Mouse (Mus musculus) effector memory CD4-positive, alpha-beta T cell, adult 7 months (primary cell): ENCODE measurements around the gene Zbed3. TPM values are rescaled to one million over a fixed set of nuclear protein-coding genes. Genes with fewer than 3 reads are reported as not detected.

Experiments used
- polyA plus RNA-seq: library from polyadenylated mRNA; unstranded; fragments of 100-300 nt; shearing (Covaris generic); gene quantifications from one replicate; pipeline ENCODE4 v1.2.1, GENCODE M21; 2017

Gene Zbed3
- polyA plus RNA-seq, result 2.4 TPM

GRCm38 (mm10) chr13:95323400-95323799 lies at the start of gene Zbed3:
Gene Zbed3, plus strand, starts transcription at chr13:95323612.

DNA sequence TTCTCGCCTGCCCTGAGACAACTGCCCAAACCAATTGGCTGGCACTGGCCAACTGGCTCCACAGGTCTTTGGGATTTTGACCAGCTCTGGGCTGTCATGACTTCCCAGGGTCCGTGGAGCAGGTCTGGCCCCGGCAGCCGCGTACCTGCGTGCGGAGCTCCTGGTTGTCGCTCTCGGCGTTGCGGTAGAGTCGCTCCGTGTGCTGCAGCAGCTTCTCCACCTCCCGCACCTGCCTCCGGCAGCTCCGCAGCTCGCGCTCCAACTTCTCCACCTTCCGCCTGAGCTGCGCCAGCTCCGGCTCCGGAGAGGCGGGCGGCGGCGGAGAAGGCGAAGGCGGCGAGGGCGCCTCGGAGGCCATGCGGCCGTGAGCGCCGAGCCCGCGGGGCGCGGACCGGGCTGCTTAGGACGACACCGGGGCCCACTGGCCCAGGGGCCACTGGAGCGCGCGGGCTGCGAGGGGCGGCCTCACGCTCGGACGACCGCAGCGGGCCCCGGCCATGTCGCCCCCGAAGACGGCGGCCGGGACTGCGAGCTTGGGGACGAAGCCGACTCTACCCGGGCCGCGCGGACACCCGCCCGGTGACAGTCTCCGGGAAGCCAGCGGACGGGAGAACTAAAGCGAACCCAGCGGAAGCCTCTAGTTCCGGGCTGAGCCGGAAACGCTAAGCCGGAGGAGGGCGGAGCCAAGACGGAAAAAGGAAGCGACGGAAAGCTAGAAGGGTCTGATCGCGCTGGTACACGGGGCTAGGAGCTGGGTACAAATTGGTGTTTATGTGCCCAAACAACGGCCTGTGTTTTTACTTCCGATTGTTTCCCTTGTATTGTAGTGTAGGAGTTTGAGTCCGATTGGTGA lies 51.5 kb downstream of the Zbed3 start, which contains the start of gene Aggf1:
Gene Aggf1, minus strand, starts transcription at position 652 of the 853 bp plus-strand sequence.

Other genes starting within 250 kb of the Zbed3 start
- gene Pde8b, start 73.3 kb upstream of the Zbed3 start, polyA plus RNA-seq, result 0.33 TPM
- gene Aggf1, start 51.7 kb downstream of the Zbed3 start, polyA plus RNA-seq, result 41.1 TPM
- gene Crhbp, start 121.3 kb downstream of the Zbed3 start, polyA plus RNA-seq, result not detected
- 1.0 TPM for gene S100z, start 155.1 kb downstream of the Zbed3 start, polyA plus RNA-seq
- 17.0 TPM for gene F2rl1, start 201.6 kb downstream of the Zbed3 start, polyA plus RNA-seq